Mouse (Mus musculus) layer of hippocampus, postnatal 25 days (tissue): ENCODE measurements around the gene Kel. TPM values are rescaled to one million over a fixed set of nuclear protein-coding genes. Genes with fewer than 3 reads are reported as not detected.

Experiments used
- DNase-seq, 2 experiments: peaks; one replicate each; pipeline ENCODE4 v3.0.0; 2022; ENCODE audit warnings: mixed read lengths in 2 of 2, low spot score in 1 of 2; ENCODE audit errors: extremely low spot score in 1 of 2
- total RNA-seq, 2 experiments: library from RNA; stranded (reverse); gene quantifications; 2 replicates each; pipeline ENCODE4 v1.2.3; 2021

Kel gene
- total RNA-seq: not detected

GRCm38 (mm10) chr6:41704123-41704522 is at the start of gene Kel:
TSS of gene Kel (minus strand) at chr6:41704339.
- no peak for DNase-seq

GRCm38 (mm10) chr6:41744664-41745392 is 40.7 kb upstream of the Kel start:
- no peak for DNase-seq

- DNase-seq: no peak
These were observed 37.0 kb upstream of the Kel start for GRCm38 (mm10) chr6:41741101-41741500.

GRCm38 (mm10) chr6:41734719-41735470 is 30.8 kb upstream of the Kel start:
- DNase-seq: no peak

DNA sequence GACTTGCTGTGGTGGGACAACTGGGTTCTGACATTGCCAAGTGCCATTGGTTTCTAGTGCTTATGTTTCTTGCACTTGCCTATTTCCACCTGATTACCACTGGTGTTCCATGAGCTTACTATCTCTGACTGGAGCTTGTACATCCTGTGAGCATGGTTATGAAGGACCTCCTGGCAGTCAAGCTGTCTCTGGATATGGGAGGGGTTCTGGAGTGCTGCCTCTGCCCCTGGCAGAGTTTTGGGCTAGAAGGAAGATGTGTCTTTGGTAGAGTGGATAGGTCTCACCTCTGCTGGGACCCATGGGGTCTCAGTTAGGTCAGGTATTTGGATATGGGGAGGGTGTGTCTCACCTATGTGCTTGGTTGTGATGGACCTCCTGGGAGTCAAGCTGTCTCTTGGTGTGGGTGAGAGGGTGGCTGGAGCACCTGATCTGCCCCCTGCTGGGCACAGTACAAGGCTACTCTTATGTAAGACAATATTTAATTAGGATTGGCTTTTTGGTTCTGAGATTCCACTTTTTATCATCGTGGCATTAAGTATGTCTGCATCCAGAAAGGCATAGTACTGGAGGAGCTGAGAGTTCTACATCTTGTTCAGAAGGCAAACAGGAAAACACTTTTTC is 24.0 kb upstream of the Kel start:
- DNase-seq: no peak

DNA sequence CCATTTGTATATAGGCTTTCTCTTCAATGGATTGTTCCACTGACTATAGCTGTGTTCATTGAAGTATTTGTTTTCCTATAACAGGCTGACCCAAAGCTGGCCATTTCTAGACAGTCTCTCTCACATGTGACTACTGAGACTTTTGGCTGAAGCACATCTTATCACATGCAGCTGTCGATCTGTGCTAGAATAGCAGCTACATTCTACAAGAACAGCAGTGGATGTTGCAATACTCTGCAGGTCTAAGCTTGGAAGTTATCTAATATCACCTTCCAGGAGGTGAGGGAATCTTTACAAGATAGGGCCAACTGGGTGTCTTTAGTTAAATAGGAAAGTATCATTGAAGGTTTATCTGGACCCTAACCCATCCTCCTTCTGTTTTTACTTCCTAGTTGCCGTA is 17.3 kb upstream of the Kel start:
- no peak for DNase-seq

GRCm38 (mm10) chr6:41710281-41710680 is 6.1 kb upstream of the Kel start:
- DNase-seq: no peak

DNA sequence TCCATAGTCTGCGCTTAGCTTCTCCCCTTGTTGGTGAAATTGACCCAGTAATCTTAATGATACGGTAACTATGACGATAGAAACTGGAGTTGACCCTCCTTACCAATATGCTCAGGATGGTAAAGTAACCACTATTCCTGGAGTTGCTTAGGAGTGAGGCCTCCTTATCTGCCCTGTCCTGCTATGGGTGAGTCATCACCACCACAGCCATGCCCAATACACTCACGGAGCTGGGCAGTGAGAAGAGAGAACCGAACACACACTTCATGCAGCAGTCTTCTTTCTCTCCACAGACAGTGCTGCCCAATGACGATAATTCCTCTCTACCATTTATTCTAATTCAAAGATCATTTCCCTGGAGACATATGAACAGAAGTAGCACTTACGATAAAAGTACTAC is 2.1 kb upstream of the Kel start:
- no peak for DNase-seq

GRCm38 (mm10) chr6:41702928-41703327 is 1.2 kb downstream of the Kel start:
- DNase-seq: no peak

- no peak for DNase-seq
These were observed 2.9 kb downstream of the Kel start for GRCm38 (mm10) chr6:41701245-41701644.

GRCm38 (mm10) chr6:41694407-41694806 is 9.7 kb downstream of the Kel start:
- DNase-seq: no peak

DNA sequence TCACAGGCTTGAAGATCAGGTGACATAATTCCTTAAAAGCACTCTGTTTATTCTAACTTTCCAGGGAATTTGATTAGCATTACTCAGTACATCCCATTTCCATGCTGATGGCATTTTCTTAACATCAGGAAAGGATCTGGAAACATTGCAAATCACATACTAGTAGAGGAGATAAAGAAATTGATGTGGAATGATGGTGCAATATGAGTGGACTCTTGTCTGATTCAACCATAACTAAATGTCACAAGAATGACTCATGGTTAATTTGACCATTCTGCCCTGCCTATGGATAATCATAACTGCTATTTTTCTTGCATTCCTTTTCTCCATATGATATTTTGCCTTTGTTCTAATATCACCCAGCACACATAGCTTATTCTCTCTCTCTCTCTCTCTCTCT is 11.9 kb downstream of the Kel start:
- no peak for DNase-seq

- DNase-seq: no peak
These were observed 18.5 kb downstream of the Kel start for GRCm38 (mm10) chr6:41685596-41685995.

DNA sequence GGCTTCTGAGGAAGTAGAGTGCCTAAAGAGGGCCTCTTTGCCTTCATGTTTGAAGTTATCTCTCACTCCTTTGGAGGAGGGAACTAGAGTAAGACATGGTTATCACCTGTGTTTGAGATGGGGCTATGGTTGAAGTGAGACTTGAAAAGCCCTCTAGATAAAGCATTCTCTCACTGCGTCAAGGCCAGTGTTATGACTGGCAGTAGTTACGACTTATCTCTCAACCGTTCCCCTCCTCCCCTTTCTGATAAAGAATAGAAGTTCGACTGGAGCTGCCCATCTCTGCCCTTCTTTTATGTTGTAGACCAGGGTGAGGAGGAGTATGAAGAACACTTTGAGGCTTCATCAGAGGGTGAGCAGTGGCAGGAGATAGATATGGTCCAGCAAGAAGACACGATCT is 19.2 kb downstream of the Kel start:
- no peak for DNase-seq

- no peak for DNase-seq
These were observed 20.0 kb downstream of the Kel start, which contains the start of gene Llcfc1 for GRCm38 (mm10) chr6:41684131-41684530. TSS of gene Llcfc1 (plus strand) at chr6:41684431.

DNA sequence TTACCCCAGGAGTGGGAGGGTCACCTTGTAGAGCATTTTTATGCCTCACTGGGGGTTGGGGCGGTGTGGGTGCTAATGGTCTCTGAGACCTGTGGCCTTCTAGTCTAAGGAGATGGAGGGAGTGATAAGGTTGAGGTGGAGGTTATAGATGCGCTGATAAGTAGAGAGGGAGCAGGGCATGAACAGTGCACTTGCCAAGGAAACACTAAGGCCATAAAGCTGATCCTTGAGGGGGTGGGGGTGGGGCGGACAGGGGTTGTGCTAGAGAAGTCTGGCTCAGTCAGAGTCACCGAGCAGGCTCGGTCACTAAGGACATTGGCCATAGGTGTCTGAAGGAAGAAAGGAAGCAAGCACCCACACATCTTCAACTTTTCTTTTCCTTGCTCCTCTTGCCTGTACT is 22.5 kb downstream of the Kel start:
- no peak for DNase-seq

DNA sequence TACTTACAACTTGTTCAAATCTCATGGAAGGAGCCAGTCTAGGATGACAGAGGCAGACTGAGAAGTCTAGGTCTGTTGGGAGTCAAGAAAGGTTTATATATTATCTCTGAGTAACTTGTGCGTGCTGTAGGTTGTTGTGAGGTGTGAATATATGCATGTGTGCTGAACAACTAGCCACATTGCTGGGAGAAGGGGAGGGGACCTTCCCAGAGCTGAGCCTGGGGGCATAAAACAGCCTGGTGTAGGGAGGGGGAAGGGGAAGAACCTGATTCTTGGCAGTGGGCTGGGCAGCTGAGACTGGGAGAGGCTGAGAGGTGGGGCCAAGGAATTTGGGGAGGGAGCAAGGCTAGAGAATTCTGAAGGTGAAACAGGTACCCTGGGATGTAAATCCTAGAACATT is 23.5 kb downstream of the Kel start, which contains the start of gene Trpv5:
Trpv5 (minus strand) TSS at position 101 of the 400 bp plus-strand sequence.
- no peak for DNase-seq

GRCm38 (mm10) chr6:41676530-41676929 is 27.6 kb downstream of the Kel start:
- DNase-seq: no peak

DNA sequence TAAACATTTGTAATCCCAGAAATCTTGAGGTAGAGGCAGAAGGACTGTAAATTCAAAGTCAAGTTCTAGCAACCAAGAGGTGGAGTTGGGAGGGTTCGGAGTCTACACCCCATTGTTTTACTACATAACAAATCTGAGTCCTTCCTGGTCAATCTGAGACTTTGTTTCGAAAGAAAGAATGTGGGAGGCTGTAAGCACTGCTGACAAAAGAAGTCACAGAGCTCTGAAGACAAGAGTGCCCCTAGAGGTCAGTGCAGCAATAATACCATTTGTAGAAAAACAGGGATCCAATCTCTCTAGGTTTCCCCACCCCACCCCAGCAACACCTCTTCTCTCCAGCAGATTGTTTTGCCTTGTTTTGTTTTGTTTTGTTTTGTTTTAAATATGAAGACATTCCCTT is 41.8 kb downstream of the Kel start:
- DNase-seq: no peak

DNA sequence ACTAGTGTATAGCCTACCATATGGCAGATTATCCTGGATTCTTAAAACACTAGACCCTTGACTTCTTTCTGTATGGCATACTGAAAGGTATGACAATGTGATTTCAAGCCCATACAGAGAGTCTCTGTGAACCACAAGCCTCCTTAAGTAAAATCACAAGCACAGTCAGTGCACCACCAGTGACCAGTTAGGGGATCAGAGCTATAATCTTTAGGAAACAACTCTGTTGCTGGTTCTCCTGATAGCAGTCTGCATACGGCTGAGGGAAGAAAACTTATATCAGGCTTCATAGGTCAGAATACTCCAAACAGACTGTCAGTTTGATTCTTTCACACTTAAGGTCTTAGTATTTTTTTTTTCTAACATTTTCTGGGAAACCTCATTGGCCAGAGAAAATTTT is 45.7 kb downstream of the Kel start:
- DNase-seq: no peak

GRCm38 (mm10) chr6:41654648-41655047 is 49.5 kb downstream of the Kel start:
- no peak for DNase-seq
